Mouse (Mus musculus): ENCODE measurements around the gene Corin. TPM values are rescaled to one million over a fixed set of nuclear protein-coding genes. Genes with fewer than 3 reads are reported as not detected.
A peak's percentile ranks its signal among the peaks of the same experiment; 100 is the strongest.

Corin gene
- polyA plus RNA-seq, 1 experiment: not detected

DNA sequence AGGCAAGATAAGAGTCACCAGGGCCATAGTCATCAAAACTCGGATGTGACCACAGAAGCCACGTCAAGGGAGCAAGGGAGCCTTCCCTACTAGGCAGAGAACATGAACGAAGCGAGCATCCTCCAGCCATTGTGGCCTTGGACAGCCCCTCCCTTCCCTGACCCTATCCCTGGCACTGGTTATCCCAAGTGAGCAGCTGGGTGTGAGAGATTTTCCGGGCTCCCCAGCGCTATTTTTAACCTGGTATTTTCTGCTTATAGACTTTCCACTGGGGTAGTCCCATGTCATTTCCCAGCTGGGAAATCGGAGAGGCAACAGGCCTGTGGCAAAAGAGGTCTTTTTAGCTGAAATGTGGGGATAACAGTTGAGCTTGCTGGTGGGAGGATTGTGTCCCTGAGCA, 10.4 kb downstream of the Corin start:
- no peak overlapping the region for H3K4me3 ChIP-seq
- no peak for TF ChIP-seq TCF12 (IDR thresholded peaks at IDR 0.05; ENCODE audit: insufficient read depth, poor library complexity, severe bottlenecking)
- TF ChIP-seq MYOG (IDR thresholded peaks at IDR 0.05; ENCODE audit: control insufficient read depth in 1 of 3, insufficient read depth in 1 of 3, insufficient read length in 2 of 3, low read depth in 2 of 3): peak in 1 of 3 experiments; percentile 24
- peak in 1 of 3 experiments; percentile 16 for TF ChIP-seq MYOD1 (IDR thresholded peaks at IDR 0.05; ENCODE audit: control insufficient read depth in 1 of 3, insufficient read length in 2 of 3, low read depth in 2 of 3)
- H3K27me3 ChIP-seq (ENCODE audit: control insufficient read depth, insufficient read depth, insufficient read length): no peaks in the 10 kb centered on the region
- peak overlapping the region; percentile 42 for H3K4me2 ChIP-seq (ENCODE audit: low read depth)
- no peaks in the 10 kb centered on the region for H3K36me3 ChIP-seq (ENCODE audit: control insufficient read depth, insufficient read depth)
- no peak overlapping the region for H3ac ChIP-seq (ENCODE audit: control insufficient read depth, insufficient read length)
- H3K79me2 ChIP-seq (ENCODE audit: control insufficient read depth, insufficient read depth): no peaks in the 10 kb centered on the region

GRCm38 (mm10) chr5:72491232-72491631, 13.0 kb downstream of the Corin start:
- H3K36me3 ChIP-seq (ENCODE audit: control insufficient read depth, insufficient read depth): no peaks in the 10 kb centered on the region
- H3K4me3 ChIP-seq: no peak overlapping the region
- H3K4me2 ChIP-seq (ENCODE audit: low read depth): no peak overlapping the region
- H3K27me3 ChIP-seq (ENCODE audit: control insufficient read depth, insufficient read depth, insufficient read length): no peaks in the 10 kb centered on the region
- no peak overlapping the region for H3ac ChIP-seq (ENCODE audit: control insufficient read depth, insufficient read length)
- H3K79me2 ChIP-seq (ENCODE audit: control insufficient read depth, insufficient read depth): no peaks in the 10 kb centered on the region
- TF ChIP-seq CEBPB (IDR thresholded peaks at IDR 0.05; ENCODE audit: insufficient read depth, poor library complexity, severe bottlenecking) (no peak), USF1 (IDR thresholded peaks at IDR 0.05; ENCODE audit: low read depth) (no peak), SRF (IDR thresholded peaks at IDR 0.05; ENCODE audit: control insufficient read depth, insufficient read length, low read depth) (no peak), MYOG (IDR thresholded peaks at IDR 0.05; ENCODE audit: control insufficient read depth in 1 of 3, insufficient read depth in 1 of 3, insufficient read length in 2 of 3, low read depth in 2 of 3) (no peak), TCF12 (IDR thresholded peaks at IDR 0.05; ENCODE audit: insufficient read depth, poor library complexity, severe bottlenecking) (no peak), POLR2AphosphoS2 (IDR thresholded peaks at IDR 0.05; ENCODE audit: insufficient read length, low read depth) (no peak), POLR2A (IDR thresholded peaks at IDR 0.05; ENCODE audit: insufficient read length, low read depth) (no peak), MYOD1 (IDR thresholded peaks at IDR 0.05; ENCODE audit: control insufficient read depth in 1 of 3, insufficient read length in 2 of 3, low read depth in 2 of 3) (no peak), E2F4 (IDR thresholded peaks at IDR 0.05; ENCODE audit: insufficient read depth) (no peak), TCF3 (IDR thresholded peaks at IDR 0.05; ENCODE audit: insufficient read length, low read depth) (no peak), MAX (IDR thresholded peaks at IDR 0.05; ENCODE audit: low read depth) (no peak), REST (IDR thresholded peaks at IDR 0.05; ENCODE audit: insufficient read depth, insufficient read length) (no peak)

DNA sequence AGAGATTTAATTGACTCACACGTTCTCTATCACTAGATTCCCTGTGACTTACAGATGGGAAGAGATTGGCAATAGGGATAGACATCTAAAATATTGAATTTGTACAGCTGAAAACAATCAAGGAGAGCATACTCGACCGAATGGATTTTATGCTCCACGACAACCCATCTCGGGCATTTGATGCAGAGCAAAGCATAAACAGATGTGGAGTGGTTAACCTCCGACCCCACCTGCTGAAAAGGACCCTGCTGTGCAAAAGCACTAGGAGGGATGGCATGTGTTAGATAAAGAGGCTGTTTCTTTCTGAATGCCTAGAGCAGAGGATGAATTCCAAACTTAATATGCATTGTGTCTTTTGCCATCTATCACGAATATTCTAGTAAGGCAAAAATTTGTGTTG, 23.8 kb downstream of the Corin start:
- Histone ChIP-seq H3K4me2 (ENCODE audit: low read depth) (no peak overlapping the region), H3K36me3 (ENCODE audit: control insufficient read depth, insufficient read depth) (no peaks in the 10 kb centered on the region), H3K4me3 (no peak overlapping the region), H3K79me2 (ENCODE audit: control insufficient read depth, insufficient read depth) (no peaks in the 10 kb centered on the region), H3K27me3 (ENCODE audit: control insufficient read depth, insufficient read depth, insufficient read length) (no peaks in the 10 kb centered on the region), H3ac (ENCODE audit: control insufficient read depth, insufficient read length) (no peak overlapping the region)
- no peak for TF ChIP-seq MYOG (IDR thresholded peaks at IDR 0.05; ENCODE audit: control insufficient read depth in 1 of 3, insufficient read depth in 1 of 3, insufficient read length in 2 of 3, low read depth in 2 of 3)
- no peak for TF ChIP-seq POLR2AphosphoS2 (IDR thresholded peaks at IDR 0.05; ENCODE audit: insufficient read length, low read depth)
- TF ChIP-seq E2F4 (IDR thresholded peaks at IDR 0.05; ENCODE audit: insufficient read depth): no peak
- no peak for TF ChIP-seq USF1 (IDR thresholded peaks at IDR 0.05; ENCODE audit: low read depth)
- TF ChIP-seq TCF12 (IDR thresholded peaks at IDR 0.05; ENCODE audit: insufficient read depth, poor library complexity, severe bottlenecking): no peak
- TF ChIP-seq POLR2A (IDR thresholded peaks at IDR 0.05; ENCODE audit: insufficient read length, low read depth): no peak
- TF ChIP-seq MYOD1 (IDR thresholded peaks at IDR 0.05; ENCODE audit: control insufficient read depth in 1 of 3, insufficient read length in 2 of 3, low read depth in 2 of 3): no peak
- TF ChIP-seq SRF (IDR thresholded peaks at IDR 0.05; ENCODE audit: control insufficient read depth, insufficient read length, low read depth): no peak
- no peak for TF ChIP-seq TCF3 (IDR thresholded peaks at IDR 0.05; ENCODE audit: insufficient read length, low read depth)
- TF ChIP-seq REST (IDR thresholded peaks at IDR 0.05; ENCODE audit: insufficient read depth, insufficient read length): no peak
- TF ChIP-seq CEBPB (IDR thresholded peaks at IDR 0.05; ENCODE audit: insufficient read depth, poor library complexity, severe bottlenecking): no peak
- no peak for TF ChIP-seq MAX (IDR thresholded peaks at IDR 0.05; ENCODE audit: low read depth)

- Histone ChIP-seq H3ac (ENCODE audit: control insufficient read depth, insufficient read length) (no peak overlapping the region), H3K36me3 (ENCODE audit: control insufficient read depth, insufficient read depth) (no peaks in the 10 kb centered on the region), H3K27me3 (ENCODE audit: control insufficient read depth, insufficient read depth, insufficient read length) (no peaks in the 10 kb centered on the region), H3K4me2 (ENCODE audit: low read depth) (no peak overlapping the region), H3K79me2 (ENCODE audit: control insufficient read depth, insufficient read depth) (no peaks in the 10 kb centered on the region), H3K4me3 (no peak overlapping the region)
- TF ChIP-seq MYOD1 (IDR thresholded peaks at IDR 0.05; ENCODE audit: control insufficient read depth in 1 of 3, insufficient read length in 2 of 3, low read depth in 2 of 3): no peak
- no peak for TF ChIP-seq SRF (IDR thresholded peaks at IDR 0.05; ENCODE audit: control insufficient read depth, insufficient read length, low read depth)
- TF ChIP-seq USF1 (IDR thresholded peaks at IDR 0.05; ENCODE audit: low read depth): no peak
- TF ChIP-seq E2F4 (IDR thresholded peaks at IDR 0.05; ENCODE audit: insufficient read depth): no peak
- no peak for TF ChIP-seq POLR2A (IDR thresholded peaks at IDR 0.05; ENCODE audit: insufficient read length, low read depth)
- TF ChIP-seq MYOG (IDR thresholded peaks at IDR 0.05; ENCODE audit: control insufficient read depth in 1 of 3, insufficient read depth in 1 of 3, insufficient read length in 2 of 3, low read depth in 2 of 3): no peak
- TF ChIP-seq CEBPB (IDR thresholded peaks at IDR 0.05; ENCODE audit: insufficient read depth, poor library complexity, severe bottlenecking): no peak
- TF ChIP-seq TCF12 (IDR thresholded peaks at IDR 0.05; ENCODE audit: insufficient read depth, poor library complexity, severe bottlenecking): no peak
- no peak for TF ChIP-seq POLR2AphosphoS2 (IDR thresholded peaks at IDR 0.05; ENCODE audit: insufficient read length, low read depth)
- no peak for TF ChIP-seq MAX (IDR thresholded peaks at IDR 0.05; ENCODE audit: low read depth)
- TF ChIP-seq REST (IDR thresholded peaks at IDR 0.05; ENCODE audit: insufficient read depth, insufficient read length): no peak
These were observed 31.8 kb downstream of the Corin start for GRCm38 (mm10) chr5:72472317-72473009.
